18 mouse cellular contexts compared by ENCODE assay signal in genomic region chr19:46972159-46972558, GRCm38 (mm10). TPM values are rescaled to one million over a fixed set of nuclear protein-coding genes. Genes with fewer than 3 reads are reported as not detected.
DNase-seq lines count a peak whose midpoint lies in the region; ATAC-seq and TF ChIP-seq lines count a peak whose summit lies in the region.
"Had no signal": no experiment of that assay in that cellular context is flagged by ENCODE, and none has a peak within 500 bp of the region (broad histone marks: within the 10 kb centered on the region; RNA-seq: fewer than 3 reads in every experiment).

No protein-coding gene starts in this region.

- peaks cover 10% of the 10 kb centered on the region for H3K4me1 ChIP-seq in forebrain, postnatal 0 days (ENCODE audit: insufficient read depth)
- H3K4me1 ChIP-seq in midbrain, embryonic 10.5 days: peaks cover 37% of the 10 kb centered on the region
- peaks cover 18% of the 10 kb centered on the region for H3K4me1 ChIP-seq in neural tube, embryonic 15.5 days

- no peak for DNase-seq in layer of hippocampus, adult 2 months (ENCODE audit: low spot score in 2 of 2)
- no peak for DNase-seq in layer of hippocampus, adult 9-11 months
- DNase-seq in forebrain, postnatal 0 days: no peak
- no peak for DNase-seq in midbrain, embryonic 10.5 days (ENCODE audit: low spot score)
- DNase-seq in left cerebral cortex, adult 11 months (ENCODE audit: low spot score): no peak
- DNase-seq in cerebellum, adult 11 months: no peak
- DNase-seq in kidney, adult 8-10 months: no peak
- DNase-seq: gastrocnemius, postnatal 10 days; kidney, adult 18-20 months; lung, adult 18-20 months; lung, postnatal 36 days; right cerebral cortex, postnatal 25 days had no signal

- H3K9me3 ChIP-seq in forebrain, postnatal 0 days (ENCODE audit: low read length): no peaks in the 10 kb centered on the region
- H3K9me3 ChIP-seq in midbrain, embryonic 10.5 days (replicated peaks): no peaks in the 10 kb centered on the region
- H3K9me3 ChIP-seq in neural tube, embryonic 15.5 days (replicated peaks): no peaks in the 10 kb centered on the region
- H3K9me3 ChIP-seq: embryonic facial prominence, embryonic 12.5 days had no signal

- 88% methylated on average over 3 of the region's 3 CpGs for WGBS in forebrain, postnatal 0 days
- 96% methylated on average over 3 of the region's 3 CpGs for WGBS in midbrain, embryonic 10.5 days
- WGBS in neural tube, embryonic 15.5 days: 78% methylated on average over 3 of the region's 3 CpGs

- no peaks in the 10 kb centered on the region for H3K27me3 ChIP-seq in forebrain, postnatal 0 days (ENCODE audit: insufficient read depth, low read length)
- H3K27me3 ChIP-seq in midbrain, embryonic 10.5 days (ENCODE audit: low read depth, poor library complexity, severe bottlenecking): no peaks in the 10 kb centered on the region
- no peaks in the 10 kb centered on the region for H3K27me3 ChIP-seq in neural tube, embryonic 15.5 days (replicated peaks)
- H3K27me3 ChIP-seq: embryonic facial prominence, embryonic 12.5 days; Patski had no signal

- no peak overlapping the region for H3K4me2 ChIP-seq in forebrain, postnatal 0 days (ENCODE audit: low read depth)
- H3K4me2 ChIP-seq in neural tube, embryonic 15.5 days: no peak overlapping the region
- H3K4me2 ChIP-seq: embryonic facial prominence, embryonic 12.5 days had no signal

- H3K36me3 ChIP-seq in forebrain, postnatal 0 days (ENCODE audit: insufficient read depth): no peaks in the 10 kb centered on the region
- H3K36me3 ChIP-seq in midbrain, embryonic 10.5 days: no peaks in the 10 kb centered on the region
- no peaks in the 10 kb centered on the region for H3K36me3 ChIP-seq in neural tube, embryonic 15.5 days
- H3K36me3 ChIP-seq: embryonic facial prominence, embryonic 12.5 days had no signal

- no peak overlapping the region for H3K4me3 ChIP-seq in layer of hippocampus, adult 2 months
- H3K4me3 ChIP-seq in forebrain, postnatal 0 days (ENCODE audit: low read depth, low read length): no peak overlapping the region
- no peak overlapping the region for H3K4me3 ChIP-seq in midbrain, embryonic 10.5 days
- no peak overlapping the region for H3K4me3 ChIP-seq in neural tube, embryonic 15.5 days (replicated peaks)
- H3K4me3 ChIP-seq: embryonic facial prominence, embryonic 12.5 days; left cerebral cortex, adult 2 months had no signal

- H3K27ac ChIP-seq in layer of hippocampus, adult 2 months: peak overlapping the region; percentile 96
- H3K27ac ChIP-seq in forebrain, postnatal 0 days (ENCODE audit: low read depth, low read length): peak overlapping the region; percentile 80; the same call in 1 of the 2 replicates
- peak overlapping the region; percentile 88 for H3K27ac ChIP-seq in midbrain, embryonic 10.5 days (replicated peaks)
- no peak overlapping the region for H3K27ac ChIP-seq in neural tube, embryonic 15.5 days (replicated peaks)
- H3K27ac ChIP-seq: embryonic facial prominence, embryonic 12.5 days had no signal

- no peak overlapping the region for H3K9ac ChIP-seq in forebrain, postnatal 0 days
- no peak overlapping the region for H3K9ac ChIP-seq in neural tube, embryonic 15.5 days (replicated peaks)
- H3K9ac ChIP-seq: embryonic facial prominence, embryonic 12.5 days had no signal

- peak; percentile 25; the same call in 1 of the 2 replicates for ATAC-seq in forebrain, postnatal 0 days
- ATAC-seq in neural tube, embryonic 15.5 days (ENCODE audit: low FRiP score): peak; percentile 26; the same call in 1 of the 2 replicates
- ATAC-seq: Patski had no signal

- no peak for TF ChIP-seq CTCF in layer of hippocampus, adult 2 months (conservative IDR thresholded peaks at IDR 0.05)
- no peak for TF ChIP-seq CTCF in forebrain, postnatal 0 days (IDR thresholded peaks at IDR 0.05; ENCODE audit: low read depth)

RNA-seq across cellular contexts. Expression of gene Ina, which starts 42.3 kb away (rescaled TPM):
- 100 to 1,000 TPM; 170 to 180 TPM for total RNA-seq in layer of hippocampus, adult 2 months (2021)
- 115 and 156 TPM in 2 replicates for total RNA-seq in forebrain, postnatal 0 days (2014; rRNA removed)
- polyA plus RNA-seq in forebrain, postnatal 0 days (2015; fragmentation: Nextera tagmentation; extraction: Ambion mirVana): 189 and 260 TPM in 2 replicates
- 51.0 and 98.3 TPM in 2 replicates for polyA plus RNA-seq in midbrain, embryonic 10.5 days (2016; fragmentation: Nextera tagmentation; extraction: Ambion mirVana)
- polyA plus RNA-seq in neural tube, embryonic 15.5 days (2015; fragmentation: Nextera tagmentation; extraction: Ambion mirVana): 385 and 491 TPM in 2 replicates
- total RNA-seq: heart, postnatal 25 days; monocyte, adult 5-6 weeks had no signal

RNA-seq across cellular contexts. Expression of gene Nt5c2, which starts 42.8 kb away (rescaled TPM):
- 10 to 100 TPM; 80.9 to 84.4 TPM for total RNA-seq in layer of hippocampus, adult 2 months (2021)
- total RNA-seq in forebrain, postnatal 0 days (2014; rRNA removed): 51.8 and 69.5 TPM in 2 replicates
- 74.1 and 80.4 TPM in 2 replicates for polyA plus RNA-seq in forebrain, postnatal 0 days (2015; fragmentation: Nextera tagmentation; extraction: Ambion mirVana)
- 64.1 and 77.4 TPM in 2 replicates for polyA plus RNA-seq in midbrain, embryonic 10.5 days (2016; fragmentation: Nextera tagmentation; extraction: Ambion mirVana)
- polyA plus RNA-seq in neural tube, embryonic 15.5 days (2015; fragmentation: Nextera tagmentation; extraction: Ambion mirVana): 72.1 and 78.5 TPM in 2 replicates
